Mouse (Mus musculus): Measurements from ENCODE around the gene Plekhg3. TPM values are rescaled to one million over a fixed set of nuclear protein-coding genes. Genes with fewer than 3 reads are reported as not detected.
A peak's percentile ranks its signal among the peaks of the same experiment; 100 is the strongest.

Gene Plekhg3
- polyA plus RNA-seq, 1 experiment from 2014 or later, result 10.2 TPM

- Histone ChIP-seq H3K27me3 (ENCODE audit: control insufficient read depth, insufficient read depth, low read length) (no peaks in the 10 kb centered on the region), H3K27ac (ENCODE audit: low read length) (peak overlapping the region; percentile 89), H3K36me3 (ENCODE audit: control insufficient read depth, insufficient read depth, low read length) (no peaks in the 10 kb centered on the region), H3K9ac (ENCODE audit: low read length) (no peak overlapping the region), H3K4me1 (ENCODE audit: control insufficient read depth, insufficient read depth, low read length) (peaks cover 36% of the 10 kb centered on the region), H3K9me3 (replicated peaks; ENCODE audit: control insufficient read depth, low read length) (no peaks in the 10 kb centered on the region), H3K4me3 (replicated peaks; ENCODE audit: low read length) (no peak overlapping the region), H3K4me2 (ENCODE audit: low read depth, low read length) (0 out of 2 replicates have a peak overlapping the region, but pooled peaks have one; percentile 6)
- 85% methylated on average over 6 of the region's 6 CpGs for WGBS
- no peak for ATAC-seq (ENCODE audit: insufficient read depth, low FRiP score)
These were observed 62.6 kb downstream of the Plekhg3 start for GRCm38 (mm10) chr12:76593254-76593653.

DNA sequence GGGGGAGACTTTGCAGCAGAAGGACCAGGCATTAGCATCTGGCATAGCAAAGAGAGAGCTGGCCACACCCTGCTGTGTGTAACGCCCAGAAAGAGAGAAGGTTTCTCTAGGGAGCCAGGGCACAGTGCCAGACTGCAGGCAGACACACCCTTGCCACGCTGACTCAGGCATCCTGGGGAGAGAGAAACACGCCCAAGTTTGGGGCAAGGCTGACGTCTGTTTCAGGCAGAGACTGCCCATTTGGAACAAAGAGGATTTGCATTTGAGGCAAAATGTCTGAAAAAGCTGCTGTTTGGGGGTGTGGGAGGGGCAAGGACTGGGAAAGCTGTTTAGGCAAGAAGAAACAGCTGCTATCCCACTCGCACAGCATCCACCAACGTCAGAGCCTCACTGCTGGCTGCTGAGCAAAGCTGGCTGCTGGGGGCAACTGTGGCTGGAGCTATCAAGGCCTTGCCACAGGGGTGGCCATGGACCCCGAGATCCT lies 63.2 kb downstream of the Plekhg3 start:
- peak; percentile 84 for ATAC-seq (ENCODE audit: insufficient read depth, low FRiP score)
- H3K4me3 ChIP-seq (replicated peaks; ENCODE audit: low read length), result no peak overlapping the region
- H3K4me2 ChIP-seq (ENCODE audit: low read depth, low read length), result peak overlapping the region; percentile 6; the same call in 1 of the 2 replicates
- peaks cover 35% of the 10 kb centered on the region for H3K4me1 ChIP-seq (ENCODE audit: control insufficient read depth, insufficient read depth, low read length)
- H3K9me3 ChIP-seq (replicated peaks; ENCODE audit: control insufficient read depth, low read length), result no peaks in the 10 kb centered on the region
- WGBS, result 16% methylated on average over 7 of the region's 7 CpGs
- no peaks in the 10 kb centered on the region for H3K36me3 ChIP-seq (ENCODE audit: control insufficient read depth, insufficient read depth, low read length)
- H3K27me3 ChIP-seq (ENCODE audit: control insufficient read depth, insufficient read depth, low read length), result no peaks in the 10 kb centered on the region
- peak overlapping the region; percentile 61 for H3K9ac ChIP-seq (ENCODE audit: low read length)
- peak overlapping the region; percentile 89 for H3K27ac ChIP-seq (ENCODE audit: low read length)

GRCm38 (mm10) chr12:76594556-76594955 lies 63.9 kb downstream of the Plekhg3 start:
- peak overlapping the region; percentile 89 for H3K27ac ChIP-seq (ENCODE audit: low read length)
- ATAC-seq (ENCODE audit: insufficient read depth, low FRiP score), result no peak

GRCm38 (mm10) chr12:76595830-76596229 lies 65.1 kb downstream of the Plekhg3 start:
- Histone ChIP-seq H3K36me3 (ENCODE audit: control insufficient read depth, insufficient read depth, low read length) (no peaks in the 10 kb centered on the region), H3K9me3 (replicated peaks; ENCODE audit: control insufficient read depth, low read length) (no peaks in the 10 kb centered on the region), H3K4me3 (replicated peaks; ENCODE audit: low read length) (no peak overlapping the region), H3K9ac (ENCODE audit: low read length) (no peak overlapping the region), H3K4me1 (ENCODE audit: control insufficient read depth, insufficient read depth, low read length) (peaks cover 23% of the 10 kb centered on the region), H3K27me3 (ENCODE audit: control insufficient read depth, insufficient read depth, low read length) (no peaks in the 10 kb centered on the region), H3K4me2 (ENCODE audit: low read depth, low read length) (no peak overlapping the region), H3K27ac (ENCODE audit: low read length) (no peak overlapping the region)
- no peak for ATAC-seq (ENCODE audit: insufficient read depth, low FRiP score)
- WGBS, result 69% methylated on average over 2 of the region's 2 CpGs

More at GRCm38 (mm10) chr12:76594556-76594955, 63.9 kb downstream of the Plekhg3 start:
- H3K4me1 ChIP-seq (ENCODE audit: control insufficient read depth, insufficient read depth, low read length), result peaks cover 29% of the 10 kb centered on the region
- no peaks in the 10 kb centered on the region for H3K36me3 ChIP-seq (ENCODE audit: control insufficient read depth, insufficient read depth, low read length)
- no peak overlapping the region for H3K4me3 ChIP-seq (replicated peaks; ENCODE audit: low read length)
- 0 out of 2 replicates have a peak overlapping the region, but pooled peaks have one; percentile 6 for H3K4me2 ChIP-seq (ENCODE audit: low read depth, low read length)
- WGBS, result 58% methylated on average over 3 of the region's 3 CpGs
- H3K27me3 ChIP-seq (ENCODE audit: control insufficient read depth, insufficient read depth, low read length), result no peaks in the 10 kb centered on the region
- peak overlapping the region; percentile 61 for H3K9ac ChIP-seq (ENCODE audit: low read length)
- H3K9me3 ChIP-seq (replicated peaks; ENCODE audit: control insufficient read depth, low read length), result no peaks in the 10 kb centered on the region

DNA sequence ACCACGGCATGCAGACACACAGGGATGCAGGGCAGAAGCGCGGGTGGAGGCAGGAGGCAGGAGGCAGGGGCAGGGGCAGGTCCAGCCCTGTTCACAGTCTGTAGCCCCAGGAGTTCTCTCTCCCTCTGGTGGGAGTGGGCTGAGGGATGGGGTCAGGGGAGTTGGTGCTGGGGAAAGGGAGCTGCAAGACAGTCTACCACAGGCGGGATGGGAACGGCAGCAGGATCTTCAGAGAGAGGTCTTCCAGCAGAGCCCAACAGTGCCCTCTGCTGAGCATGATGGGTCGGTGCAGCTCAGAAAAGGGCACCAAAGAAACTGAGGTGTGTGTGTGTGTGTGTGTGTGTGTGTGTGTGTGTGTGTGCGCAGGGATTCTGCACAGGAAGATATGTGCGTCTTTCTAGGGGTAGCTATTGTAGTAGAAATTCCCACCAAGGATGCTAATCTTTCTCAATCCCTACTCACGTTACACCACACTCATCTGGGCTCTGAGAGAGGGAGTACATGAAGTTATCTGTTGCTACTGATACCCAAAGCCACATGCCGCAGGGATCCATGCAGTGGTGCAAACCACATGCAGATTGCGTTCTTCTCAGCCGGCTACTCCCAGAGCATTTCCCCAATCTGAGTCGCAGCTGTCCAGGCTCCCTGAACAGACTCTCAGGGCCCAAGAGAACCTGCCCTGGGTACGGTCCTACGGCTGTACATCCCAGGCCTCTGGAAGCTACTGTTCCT lies 65.8 kb downstream of the Plekhg3 start:
- WGBS, result 54% methylated on average over 15 of the region's 15 CpGs
- H3K4me1 ChIP-seq (ENCODE audit: control insufficient read depth, insufficient read depth, low read length), result peaks cover 23% of the 10 kb centered on the region
- H3K36me3 ChIP-seq (ENCODE audit: control insufficient read depth, insufficient read depth, low read length), result no peaks in the 10 kb centered on the region
- ATAC-seq (ENCODE audit: insufficient read depth, low FRiP score), result peak; percentile 28
- H3K9ac ChIP-seq (ENCODE audit: low read length), result no peak overlapping the region
- no peak overlapping the region for H3K27ac ChIP-seq (ENCODE audit: low read length)
- H3K9me3 ChIP-seq (replicated peaks; ENCODE audit: control insufficient read depth, low read length), result no peaks in the 10 kb centered on the region
- no peak overlapping the region for H3K4me3 ChIP-seq (replicated peaks; ENCODE audit: low read length)
- no peaks in the 10 kb centered on the region for H3K27me3 ChIP-seq (ENCODE audit: control insufficient read depth, insufficient read depth, low read length)
- H3K4me2 ChIP-seq (ENCODE audit: low read depth, low read length), result no peak overlapping the region

GRCm38 (mm10) chr12:76597577-76598100 lies 66.9 kb downstream of the Plekhg3 start:
- H3K4me1 ChIP-seq (ENCODE audit: control insufficient read depth, insufficient read depth, low read length), result peaks cover 23% of the 10 kb centered on the region
- no peaks in the 10 kb centered on the region for H3K9me3 ChIP-seq (replicated peaks; ENCODE audit: control insufficient read depth, low read length)
- H3K4me2 ChIP-seq (ENCODE audit: low read depth, low read length), result no peak overlapping the region
- H3K36me3 ChIP-seq (ENCODE audit: control insufficient read depth, insufficient read depth, low read length), result no peaks in the 10 kb centered on the region
- H3K9ac ChIP-seq (ENCODE audit: low read length), result 0 out of 2 replicates have a peak overlapping the region, but pooled peaks have one; percentile 14
- H3K4me3 ChIP-seq (replicated peaks; ENCODE audit: low read length), result no peak overlapping the region
- ATAC-seq (ENCODE audit: insufficient read depth, low FRiP score), result no peak
- 70% methylated on average over 15 of the region's 15 CpGs for WGBS
- H3K27me3 ChIP-seq (ENCODE audit: control insufficient read depth, insufficient read depth, low read length), result no peaks in the 10 kb centered on the region
- no peak overlapping the region for H3K27ac ChIP-seq (ENCODE audit: low read length)

GRCm38 (mm10) chr12:76598196-76598928 lies 67.7 kb downstream of the Plekhg3 start:
- Histone ChIP-seq H3K27ac (ENCODE audit: low read length) (no peak overlapping the region), H3K4me2 (ENCODE audit: low read depth, low read length) (no peak overlapping the region), H3K9ac (ENCODE audit: low read length) (0 out of 2 replicates have a peak overlapping the region, but pooled peaks have one; percentile 14), H3K27me3 (ENCODE audit: control insufficient read depth, insufficient read depth, low read length) (no peaks in the 10 kb centered on the region), H3K9me3 (replicated peaks; ENCODE audit: control insufficient read depth, low read length) (no peaks in the 10 kb centered on the region), H3K36me3 (ENCODE audit: control insufficient read depth, insufficient read depth, low read length) (no peaks in the 10 kb centered on the region), H3K4me3 (replicated peaks; ENCODE audit: low read length) (no peak overlapping the region), H3K4me1 (ENCODE audit: control insufficient read depth, insufficient read depth, low read length) (peaks cover 22% of the 10 kb centered on the region)
- WGBS, result 71% methylated on average over 24 of the region's 24 CpGs
- ATAC-seq (ENCODE audit: insufficient read depth, low FRiP score), result no peak

- Histone ChIP-seq H3K4me3 (replicated peaks; ENCODE audit: low read length) (no peak overlapping the region), H3K4me2 (ENCODE audit: low read depth, low read length) (no peak overlapping the region), H3K9ac (ENCODE audit: low read length) (no peak overlapping the region), H3K27me3 (ENCODE audit: control insufficient read depth, insufficient read depth, low read length) (no peaks in the 10 kb centered on the region), H3K4me1 (ENCODE audit: control insufficient read depth, insufficient read depth, low read length) (no peaks in the 10 kb centered on the region), H3K36me3 (ENCODE audit: control insufficient read depth, insufficient read depth, low read length) (no peaks in the 10 kb centered on the region), H3K9me3 (replicated peaks; ENCODE audit: control insufficient read depth, low read length) (no peaks in the 10 kb centered on the region), H3K27ac (ENCODE audit: low read length) (no peak overlapping the region)
- WGBS, result 69% methylated on average over 9 of the region's 9 CpGs
- ATAC-seq (ENCODE audit: insufficient read depth, low FRiP score), result peak; percentile 14; the same call in 1 of the 2 replicates
These were observed 73.1 kb downstream of the Plekhg3 start for GRCm38 (mm10) chr12:76603779-76604178.

DNA sequence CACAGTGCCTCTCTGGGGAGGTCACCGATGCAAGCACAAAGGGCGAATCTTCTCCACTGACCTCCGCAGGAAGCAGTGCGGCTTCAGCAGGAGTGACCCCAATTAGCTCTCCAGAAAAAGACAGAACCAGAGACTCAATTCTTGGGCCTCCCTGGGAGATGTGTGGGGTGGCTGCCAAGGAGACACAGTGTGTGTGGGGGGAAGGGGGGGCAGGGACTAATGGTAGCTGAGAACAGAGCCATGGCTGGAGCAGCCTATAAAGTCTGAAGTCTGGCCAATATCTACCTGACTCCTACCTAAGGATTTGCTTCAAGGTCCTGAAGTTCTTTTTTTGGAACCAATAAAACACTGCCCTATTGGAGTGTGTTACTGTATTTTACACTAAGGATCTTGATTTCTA lies 73.9 kb downstream of the Plekhg3 start:
- no peak overlapping the region for H3K9ac ChIP-seq (ENCODE audit: low read length)
- WGBS, result 70% methylated on average over 4 of the region's 4 CpGs
- H3K36me3 ChIP-seq (ENCODE audit: control insufficient read depth, insufficient read depth, low read length), result no peaks in the 10 kb centered on the region
- no peak overlapping the region for H3K4me3 ChIP-seq (replicated peaks; ENCODE audit: low read length)
- no peak for ATAC-seq (ENCODE audit: insufficient read depth, low FRiP score)
- H3K9me3 ChIP-seq (replicated peaks; ENCODE audit: control insufficient read depth, low read length), result no peaks in the 10 kb centered on the region
- H3K4me2 ChIP-seq (ENCODE audit: low read depth, low read length), result no peak overlapping the region
- H3K27me3 ChIP-seq (ENCODE audit: control insufficient read depth, insufficient read depth, low read length), result no peaks in the 10 kb centered on the region
- no peaks in the 10 kb centered on the region for H3K4me1 ChIP-seq (ENCODE audit: control insufficient read depth, insufficient read depth, low read length)
- H3K27ac ChIP-seq (ENCODE audit: low read length), result no peak overlapping the region

Measured in stomach, embryonic 16.5 days (tissue).